Mouse (Mus musculus) left cerebral cortex, adult 11 months (tissue): Measurements from ENCODE around the gene Fibp.

Experiments used
- DNase-seq: peaks from one replicate; pipeline ENCODE4 v3.0.0; 2022; ENCODE audit warnings: low spot score

Fibp gene

GRCm38 (mm10) chr19:5460465-5460911 is at the start of gene Fibp:
Gene Fibp, plus strand, starts transcription at chr19:5460615.
- peak; percentile 83 for DNase-seq

GRCm38 (mm10) chr19:5410641-5411040 is 49.8 kb upstream of the Fibp start:
- DNase-seq, result no peak

GRCm38 (mm10) chr19:5411961-5412360 is 48.5 kb upstream of the Fibp start:
- DNase-seq, result no peak

GRCm38 (mm10) chr19:5413840-5414239 is 46.6 kb upstream of the Fibp start:
- no peak for DNase-seq

GRCm38 (mm10) chr19:5414534-5414957 is 45.9 kb upstream of the Fibp start:
- no peak for DNase-seq

GRCm38 (mm10) chr19:5418750-5419466 is 41.5 kb upstream of the Fibp start:
- no peak for DNase-seq

GRCm38 (mm10) chr19:5419630-5420029 is 40.8 kb upstream of the Fibp start:
- DNase-seq, result no peak

- DNase-seq, result no peak
Measured at GRCm38 (mm10) chr19:5420579-5420978, 39.8 kb upstream of the Fibp start.

- DNase-seq, result no peak
Measured at GRCm38 (mm10) chr19:5421784-5422183, 38.6 kb upstream of the Fibp start.

- DNase-seq, result no peak
Measured at GRCm38 (mm10) chr19:5422267-5422666, 38.1 kb upstream of the Fibp start.

- DNase-seq, result no peak
Measured at GRCm38 (mm10) chr19:5422895-5423443, 37.4 kb upstream of the Fibp start.

GRCm38 (mm10) chr19:5423561-5423960 is 36.9 kb upstream of the Fibp start:
- no peak for DNase-seq

- DNase-seq, result no peak
Measured at GRCm38 (mm10) chr19:5424092-5424781, 36.2 kb upstream of the Fibp start.

- DNase-seq, result peak; percentile 85
Measured at GRCm38 (mm10) chr19:5424782-5425741, 35.4 kb upstream of the Fibp start, which contains the start of the genes Drap1 and AI837181. Gene Drap1, minus strand, starts transcription at chr19:5424979. Gene AI837181, plus strand, starts transcription at chr19:5425144.

- no peak for DNase-seq
Measured at GRCm38 (mm10) chr19:5425906-5426565, 34.4 kb upstream of the Fibp start.

- DNase-seq, result no peak
Measured at GRCm38 (mm10) chr19:5426640-5427290, 33.6 kb upstream of the Fibp start.

GRCm38 (mm10) chr19:5428083-5428482 is 32.3 kb upstream of the Fibp start:
- DNase-seq, result no peak

GRCm38 (mm10) chr19:5429219-5429618 is 31.2 kb upstream of the Fibp start:
- DNase-seq, result no peak

- no peak for DNase-seq
Measured at GRCm38 (mm10) chr19:5429806-5430205, 30.6 kb upstream of the Fibp start.

GRCm38 (mm10) chr19:5430408-5430807 is 30.0 kb upstream of the Fibp start:
- DNase-seq, result no peak
